Mouse (Mus musculus) c-Kit-positive CD71-negative TER-119-negative erythroid progenitor cells, embryonic 14.5 days (primary cell): ENCODE data around the gene Gpsm1.
"Not testable (repeated sequence)": the region's sequence is repeated elsewhere in the genome, so short reads cannot be mapped to it uniquely, and the experiment has no call there.

Experiments used
- DNase-seq: peaks from one replicate; pipeline ENCODE4 v3.0.0-alpha.2; 2013; ENCODE audit warnings: low read depth

The Gpsm1 gene

GRCm38 (mm10) chr2:26380131-26380771 is 64.9 kb downstream of the Gpsm1 start, which contains the start of gene Snapc4:
TSS of gene Snapc4 (minus strand) at chr2:26380653.
- peak; percentile 79 for DNase-seq

- not testable (repeated sequence) for DNase-seq
These were observed 65.6 kb downstream of the Gpsm1 start for GRCm38 (mm10) chr2:26380871-26381270.

- DNase-seq: no peak
These were observed 72.4 kb downstream of the Gpsm1 start for GRCm38 (mm10) chr2:26387713-26388112.

- no peak for DNase-seq
These were observed 73.4 kb downstream of the Gpsm1 start for GRCm38 (mm10) chr2:26388682-26389153.

- DNase-seq: peak; percentile 74
These were observed 73.9 kb downstream of the Gpsm1 start, which contains the start of the genes Entr1 and Pmpca for GRCm38 (mm10) chr2:26389154-26389690. TSS of gene Entr1 (minus strand) at chr2:26389316. TSS of gene Pmpca (plus strand) at chr2:26389339.

GRCm38 (mm10) chr2:26390954-26391353 is 75.6 kb downstream of the Gpsm1 start:
- DNase-seq: no peak

GRCm38 (mm10) chr2:26391617-26392016 is 76.3 kb downstream of the Gpsm1 start:
- DNase-seq: no peak
